Mouse (Mus musculus): Measurements from ENCODE around the gene Rcor3. TPM values are rescaled to one million over a fixed set of nuclear protein-coding genes. Genes with fewer than 3 reads are reported as not detected.

The Rcor3 gene
- polyA plus RNA-seq (2014; fragmentation: Illumina TruSeq; extraction: RNeasy Lipid Tissue Mini Kit (QIAGEN cat#74804); ENCODE audit: low read depth, low replicate concordance): 22.6 TPM

DNA sequence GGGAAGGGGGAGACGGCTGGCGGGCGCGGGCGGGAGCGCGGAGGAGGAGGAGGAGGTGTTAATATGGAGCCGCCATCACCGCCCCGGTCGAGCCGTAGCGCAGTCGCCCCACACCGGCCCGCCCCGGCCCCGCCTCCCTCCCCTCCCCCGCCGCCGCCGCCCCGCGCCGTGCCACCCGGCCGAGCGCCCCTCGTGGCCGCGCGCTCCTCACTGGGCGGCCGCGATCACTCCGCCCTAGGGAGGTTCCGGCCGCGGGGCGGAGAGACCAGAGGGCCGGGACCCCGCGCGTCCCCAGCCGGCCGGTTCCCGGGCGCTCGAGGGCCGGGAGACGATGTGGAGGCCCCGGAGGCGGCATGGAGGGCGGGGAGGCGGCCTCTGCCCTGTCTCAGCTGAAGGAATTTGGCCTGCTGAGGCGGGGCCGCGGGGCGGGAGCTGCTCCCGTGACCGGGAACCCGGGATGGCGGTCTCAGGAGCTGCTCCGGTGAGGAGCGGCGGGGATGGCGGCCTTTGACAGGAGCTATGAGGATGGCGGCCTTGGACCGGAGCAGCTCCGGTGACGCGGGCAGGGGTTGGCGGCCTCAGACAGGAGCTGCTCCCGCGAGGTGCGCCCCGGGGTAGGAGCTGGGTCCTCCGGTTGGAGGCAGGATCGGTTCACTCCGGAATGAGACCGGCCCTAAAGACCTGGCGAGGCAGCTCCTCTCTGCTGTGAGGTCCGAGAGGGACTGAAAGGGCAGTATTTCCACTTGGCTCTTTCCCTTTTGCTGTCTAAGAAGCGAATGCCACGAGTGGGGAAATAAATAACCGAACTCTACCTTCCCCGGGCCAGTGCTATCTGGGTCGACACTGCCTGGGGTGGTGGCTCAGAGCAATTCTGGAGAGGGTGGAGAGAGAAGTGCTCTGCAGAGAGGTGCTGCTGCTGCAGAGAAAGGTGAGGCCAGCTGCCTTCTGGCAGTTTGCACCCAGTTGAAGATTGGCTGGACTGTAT is at the start of gene Rcor3:
Gene Rcor3 (minus strand): TSS at position 137 of the 985 bp plus-strand sequence.

GRCm38 (mm10) chr1:192091806-192092772 is 45.8 kb downstream of the Rcor3 start, which contains the start of gene Traf5:
Gene Traf5, minus strand, starts transcription at chr1:192092559.

Other genes starting within 250 kb of the Rcor3 start
- 23.5 TPM for gene Slc30a1, start 231.3 kb downstream of the Rcor3 start, polyA plus RNA-seq (2014; fragmentation: Illumina TruSeq; extraction: RNeasy Lipid Tissue Mini Kit (QIAGEN cat#74804); ENCODE audit: low read depth, low replicate concordance)
- not detected for gene Rd3, start 160.7 kb downstream of the Rcor3 start, polyA plus RNA-seq (2014; fragmentation: Illumina TruSeq; extraction: RNeasy Lipid Tissue Mini Kit (QIAGEN cat#74804); ENCODE audit: low read depth, low replicate concordance)
- gene Traf5, start 45.5 kb downstream of the Rcor3 start, polyA plus RNA-seq (2014; fragmentation: Illumina TruSeq; extraction: RNeasy Lipid Tissue Mini Kit (QIAGEN cat#74804); ENCODE audit: low read depth, low replicate concordance): 1.4 TPM
- gene Kcnh1, start 52.7 kb upstream of the Rcor3 start, polyA plus RNA-seq (2014; fragmentation: Illumina TruSeq; extraction: RNeasy Lipid Tissue Mini Kit (QIAGEN cat#74804); ENCODE audit: low read depth, low replicate concordance): not detected